Mouse (Mus musculus) MEL (cell line): ENCODE results near the gene Smarcc2.

Source experiments
- CTCF ChIP-seq, 3 experiments: IDR thresholded peaks in 2 of 3; conservative IDR thresholded peaks in 1 of 3; 2 replicates each; pipeline ENCODE4 v1.5.1; 2011 to 2012; ENCODE audit warnings: low read length in 3 of 3, low read depth in 2 of 3, mild to moderate bottlenecking in 2 of 3, improper control_type of control experiment in 1 of 3, inconsistent platforms in 1 of 3, mixed read lengths in 1 of 3, moderate library complexity in 1 of 3; ENCODE audit not compliant: control insufficient read depth in 1 of 3, insufficient read depth in 1 of 3, poor library complexity in 1 of 3, severe bottlenecking in 1 of 3
- GABPA ChIP-seq: IDR thresholded peaks from 2 replicates; pipeline ENCODE4 v1.6.1; 2012; ENCODE audit warnings: low read depth, mild to moderate bottlenecking, inconsistent platforms, low read length, improper control_type of control experiment, moderate library complexity
- GATA1 ChIP-seq: IDR thresholded peaks from 2 replicates; pipeline ENCODE4 v1.6.1; 2011; ENCODE audit warnings: low read depth, low read length, improper control_type of control experiment
- HCFC1 ChIP-seq: IDR thresholded peaks from 2 replicates; pipeline ENCODE4 v1.6.1; 2012; ENCODE audit warnings: low read depth, mild to moderate bottlenecking, inconsistent platforms, low read length, improper control_type of control experiment, moderate library complexity
- MAX ChIP-seq: IDR thresholded peaks from 2 replicates; pipeline ENCODE4 v1.6.1; 2011; ENCODE audit warnings: low read length, improper control_type of control experiment
- POLR2A ChIP-seq, 2 experiments: IDR thresholded peaks; 2 replicates each; pipeline ENCODE4 v1.6.1; 2011 to 2012; ENCODE audit warnings: low read length in 2 of 2, mild to moderate bottlenecking in 2 of 2, control low read depth in 1 of 2, improper control_type of control experiment in 1 of 2, low read depth in 1 of 2, moderate library complexity in 1 of 2; ENCODE audit not compliant: control insufficient read depth in 1 of 2, insufficient read depth in 1 of 2, poor library complexity in 1 of 2
- RAD21 ChIP-seq: IDR thresholded peaks from 2 replicates; pipeline ENCODE4 v1.6.1; 2011; ENCODE audit warnings: mild to moderate bottlenecking, low read depth, low read length, improper control_type of control experiment
- SMC3 ChIP-seq: IDR thresholded peaks from 2 replicates; pipeline ENCODE4 v1.6.1; 2011; ENCODE audit warnings: low read depth, low read length, improper control_type of control experiment
- TAL1 ChIP-seq: IDR thresholded peaks from 2 replicates; pipeline ENCODE4 v1.6.1; 2012; ENCODE audit warnings: mild to moderate bottlenecking, inconsistent platforms, low read length, moderate library complexity, mixed read lengths
- TBP ChIP-seq: IDR thresholded peaks from 2 replicates; pipeline ENCODE4 v1.8.0; 2011; ENCODE audit warnings: low read depth, low read length, improper control_type of control experiment
- UBTF ChIP-seq: IDR thresholded peaks from 2 replicates; pipeline ENCODE4 v1.6.1; 2012; ENCODE audit warnings: low read depth, mild to moderate bottlenecking, inconsistent platforms, low read length, improper control_type of control experiment, moderate library complexity, borderline replicate concordance; ENCODE audit not compliant: insufficient read depth
- USF1 ChIP-seq: IDR thresholded peaks from 2 replicates; pipeline ENCODE4 v1.6.1; 2014; ENCODE audit warnings: low read depth, mild to moderate bottlenecking, inconsistent platforms, low read length, improper control_type of control experiment, moderate library complexity
- USF2 ChIP-seq, 2 experiments: IDR thresholded peaks; 2 replicates each; pipeline ENCODE4 v1.6.1; 2011 to 2012; ENCODE audit warnings: improper control_type of control experiment in 2 of 2, low read length in 2 of 2, borderline replicate concordance in 1 of 2, inconsistent platforms in 1 of 2, low read depth in 1 of 2, mild to moderate bottlenecking in 1 of 2; ENCODE audit not compliant: insufficient read depth in 1 of 2

GRCm38 (mm10) chr10:128490912-128491311, 31.9 kb downstream of the Smarcc2 start:
- TF ChIP-seq GATA1 (no peak), GABPA (no peak), USF2 (IDR thresholded peaks at IDR 0.05; ENCODE audit: borderline replicate concordance in 1 of 2, insufficient read depth in 1 of 2, low read depth in 1 of 2, low read length in 2 of 2) (no peak), RAD21 (no peak), USF1 (no peak), CTCF (IDR thresholded peaks at IDR 0.05 in 2 of 3, conservative IDR thresholded peaks at IDR 0.05 in 1 of 3; ENCODE audit: control insufficient read depth in 1 of 3, insufficient read depth in 1 of 3, low read depth in 2 of 3, low read length in 3 of 3, poor library complexity in 1 of 3, severe bottlenecking in 1 of 3) (no peak), HCFC1 (no peak), SMC3 (no peak), UBTF (no peak), POLR2A (IDR thresholded peaks at IDR 0.05; ENCODE audit: control insufficient read depth in 1 of 2, insufficient read depth in 1 of 2, low read depth in 1 of 2, low read length in 2 of 2, poor library complexity in 1 of 2) (no peak), MAX (no peak), TBP (no peak), TAL1 (no peak)
